Mouse (Mus musculus) embryonic facial prominence, embryonic 15.5 days (tissue): Measurements from ENCODE around the gene Kremen2. TPM values are rescaled to one million over a fixed set of nuclear protein-coding genes. Genes with fewer than 3 reads are reported as not detected.

Source experiments
- ATAC-seq: fragments of 200-750 bp; cut with Nextera tagmentation; 2 replicates; pipeline ENCODE4 v1.8.0; 2017; ENCODE audit warnings: low read depth, moderate TSS enrichment; ENCODE audit not compliant: insufficient number of reproducible peaks, low FRiP score, low TSS enrichment
- H3K27ac ChIP-seq: fragments of 300-500 bp; sonication (generic); replicated peaks from 2 replicates; pipeline ENCODE4 v1.5.1; 2015; ENCODE audit warnings: mild to moderate bottlenecking, inconsistent platforms
- H3K27me3 ChIP-seq: fragments of 300-500 bp; sonication (generic); 2 replicates; pipeline ENCODE4 v1.6.1; 2015; ENCODE audit warnings: inconsistent platforms
- H3K36me3 ChIP-seq: fragments of 300-500 bp; sonication (generic); 2 replicates; pipeline ENCODE4 v1.6.1; 2015; ENCODE audit warnings: mild to moderate bottlenecking, inconsistent platforms
- H3K4me1 ChIP-seq: fragments of 300-500 bp; sonication (generic); 2 replicates; pipeline ENCODE4 v1.6.1; 2015; ENCODE audit warnings: inconsistent platforms
- H3K4me2 ChIP-seq: fragments of 300-500 bp; sonication (generic); replicated peaks from 2 replicates; pipeline ENCODE4 v1.6.1; 2015; ENCODE audit warnings: mild to moderate bottlenecking, inconsistent platforms
- H3K4me3 ChIP-seq: fragments of 300-500 bp; sonication (generic); replicated peaks from 2 replicates; pipeline ENCODE4 v1.5.1; 2015; ENCODE audit warnings: mild to moderate bottlenecking, inconsistent platforms
- H3K9ac ChIP-seq: fragments of 300-500 bp; sonication (generic); 2 replicates; pipeline ENCODE4 v1.6.1; 2015; ENCODE audit warnings: inconsistent platforms
- H3K9me3 ChIP-seq: fragments of 300-500 bp; sonication (generic); replicated peaks from 2 replicates; pipeline ENCODE4 v1.6.1; 2016; ENCODE audit warnings: inconsistent platforms
- WGBS: fragments of 180-500 bp; shearing (Covaris S2); methylation state at CpG from one replicate; pipeline ENCODE4 v1.1.7; 2015; 5-methylcytosine and 5-hydroxymethylcytosine counted together
- polyA plus RNA-seq: library from polyadenylated mRNA; unstranded; fragments of >200 nt; fragmentation: Nextera tagmentation; extraction: Ambion mirVana; gene quantifications from 2 replicates; pipeline ENCODE4 v1.2.1, GENCODE M21; 2015

Kremen2 gene
- polyA plus RNA-seq, 1 experiment from 2014 or later, result 38.2 TPM

GRCm38 (mm10) chr17:23742941-23743340 lies 2.7 kb downstream of the Kremen2 start:
- Histone ChIP-seq H3K4me1 (peaks cover 68% of the 10 kb centered on the region), H3K9me3 (no peaks in the 10 kb centered on the region), H3K4me2 (peak overlapping the region; percentile 50), H3K9ac (no peak overlapping the region), H3K27me3 (peaks cover 74% of the 10 kb centered on the region), H3K4me3 (peak overlapping the region; percentile 42), H3K27ac (no peak overlapping the region), H3K36me3 (no peaks in the 10 kb centered on the region)
- ATAC-seq, result no peak
- WGBS, result 56% methylated on average over 12 of the region's 12 CpGs

GRCm38 (mm10) chr17:23742210-23742793 lies 3.3 kb downstream of the Kremen2 start:
- Histone ChIP-seq H3K9ac (no peak overlapping the region; the same call in 1 of the 2 replicates), H3K4me1 (peaks cover 69% of the 10 kb centered on the region), H3K4me2 (peak overlapping the region; percentile 50), H3K36me3 (no peaks in the 10 kb centered on the region), H3K27ac (no peak overlapping the region), H3K27me3 (peaks cover 69% of the 10 kb centered on the region), H3K4me3 (peak overlapping the region; percentile 42), H3K9me3 (no peaks in the 10 kb centered on the region)
- WGBS, result 10% methylated on average over 44 of the region's 44 CpGs
- no peak for ATAC-seq

- no peaks in the 10 kb centered on the region for H3K9me3 ChIP-seq
- H3K27me3 ChIP-seq, result peaks cover 64% of the 10 kb centered on the region
- WGBS, result 44% methylated on average over 38 of the region's 38 CpGs
- no peak for ATAC-seq
- peak overlapping the region; percentile 50 for H3K4me2 ChIP-seq
- H3K4me3 ChIP-seq, result peak overlapping the region; percentile 42
- H3K27ac ChIP-seq, result no peak overlapping the region
- H3K36me3 ChIP-seq, result peaks cover 4% of the 10 kb centered on the region; the same call in 1 of the 2 replicates
- peaks cover 69% of the 10 kb centered on the region for H3K4me1 ChIP-seq
- H3K9ac ChIP-seq, result no peak overlapping the region; the same call in 1 of the 2 replicates
Observed at GRCm38 (mm10) chr17:23741359-23742209, 4.0 kb downstream of the Kremen2 start.

- H3K9ac ChIP-seq, result peak within 1 kb of the TSS; percentile 39
- peak within 1 kb of the TSS; percentile 60 for H3K4me3 ChIP-seq
- WGBS, result 5% methylated on average over 13 of the region's 13 CpGs
- ATAC-seq, result peak; percentile 25
- peak within 1 kb of the TSS; percentile 98 for H3K4me2 ChIP-seq
- no peaks in the 10 kb centered on the region for H3K9me3 ChIP-seq
- peaks cover 6% of the 10 kb centered on the region; the same call in 1 of the 2 replicates for H3K36me3 ChIP-seq
- peak within 1 kb of the TSS; percentile 55; the same call in 1 of the 2 replicates for H3K27ac ChIP-seq
- H3K4me1 ChIP-seq, result peaks cover 59% of the 10 kb centered on the region
- H3K27me3 ChIP-seq, result peaks cover 54% of the 10 kb centered on the region
Observed at GRCm38 (mm10) chr17:23740598-23741021, 5.0 kb downstream of the Kremen2 start, which contains the start of gene Paqr4. Paqr4 (minus strand) TSS chr17:23740867.

- Histone ChIP-seq H3K27ac (peak overlapping the region; percentile 55; the same call in 1 of the 2 replicates), H3K4me3 (peak overlapping the region; percentile 60), H3K27me3 (peaks cover 50% of the 10 kb centered on the region), H3K4me2 (peak overlapping the region; percentile 98), H3K36me3 (peaks cover 6% of the 10 kb centered on the region; the same call in 1 of the 2 replicates), H3K9ac (peak overlapping the region; percentile 39), H3K9me3 (no peaks in the 10 kb centered on the region), H3K4me1 (peaks cover 55% of the 10 kb centered on the region)
- ATAC-seq, result peak; percentile 81
- WGBS, result under 1% methylated on average over 45 of the region's 46 CpGs
Observed at GRCm38 (mm10) chr17:23740136-23740584, 5.5 kb downstream of the Kremen2 start.

GRCm38 (mm10) chr17:23739202-23740135 lies 6.2 kb downstream of the Kremen2 start:
- 2% methylated on average over 48 of the region's 48 CpGs for WGBS

GRCm38 (mm10) chr17:23738836-23739201 lies 6.8 kb downstream of the Kremen2 start:
- 38% methylated on average over 2 of the region's 2 CpGs for WGBS
- no peak overlapping the region for H3K27ac ChIP-seq
- peak overlapping the region; percentile 60 for H3K4me3 ChIP-seq
- H3K4me2 ChIP-seq, result peak overlapping the region; percentile 98
- peak overlapping the region; percentile 39; the same call in 1 of the 2 replicates for H3K9ac ChIP-seq
- peaks cover 37% of the 10 kb centered on the region for H3K27me3 ChIP-seq
- ATAC-seq, result no peak
- no peaks in the 10 kb centered on the region for H3K9me3 ChIP-seq
- H3K36me3 ChIP-seq, result peaks cover 9% of the 10 kb centered on the region; the same call in 1 of the 2 replicates
- peaks cover 47% of the 10 kb centered on the region for H3K4me1 ChIP-seq

More at GRCm38 (mm10) chr17:23739202-23740135, 6.2 kb downstream of the Kremen2 start:
- Histone ChIP-seq H3K9me3 (no peaks in the 10 kb centered on the region), H3K27me3 (peaks cover 43% of the 10 kb centered on the region), H3K4me3 (peak overlapping the region; percentile 60), H3K9ac (peak overlapping the region; percentile 39), H3K4me1 (peaks cover 48% of the 10 kb centered on the region), H3K27ac (0 out of 2 replicates have a peak overlapping the region, but pooled peaks have one; percentile 55), H3K36me3 (peaks cover 9% of the 10 kb centered on the region; the same call in 1 of the 2 replicates), H3K4me2 (peak overlapping the region; percentile 98)
- 0 out of 2 replicates have a peak, but pooled peaks have one; percentile 1 for ATAC-seq

- H3K4me3 ChIP-seq, result no peak overlapping the region
- no peak overlapping the region for H3K27ac ChIP-seq
- no peak for ATAC-seq
Observed at GRCm38 (mm10) chr17:23737493-23738445, 7.9 kb downstream of the Kremen2 start.

GRCm38 (mm10) chr17:23734341-23734740 lies 11.3 kb downstream of the Kremen2 start:
- H3K4me3 ChIP-seq, result no peak overlapping the region
- no peak overlapping the region for H3K4me2 ChIP-seq
- no peaks in the 10 kb centered on the region for H3K9me3 ChIP-seq
- H3K27ac ChIP-seq, result no peak overlapping the region
- H3K27me3 ChIP-seq, result peaks cover 2% of the 10 kb centered on the region
- peaks cover 15% of the 10 kb centered on the region for H3K4me1 ChIP-seq
- H3K9ac ChIP-seq, result no peak overlapping the region
- peaks cover 9% of the 10 kb centered on the region; the same call in 1 of the 2 replicates for H3K36me3 ChIP-seq
- ATAC-seq, result no peak
- 60% methylated on average over 1 of the region's 1 CpGs for WGBS

More at GRCm38 (mm10) chr17:23737493-23738445, 7.9 kb downstream of the Kremen2 start:
- peaks cover 41% of the 10 kb centered on the region for H3K4me1 ChIP-seq
- H3K4me2 ChIP-seq, result no peak overlapping the region
- H3K9me3 ChIP-seq, result no peaks in the 10 kb centered on the region
- H3K9ac ChIP-seq, result no peak overlapping the region
- H3K27me3 ChIP-seq, result peaks cover 26% of the 10 kb centered on the region
- 53% methylated on average over 15 of the region's 15 CpGs for WGBS
- H3K36me3 ChIP-seq, result peaks cover 9% of the 10 kb centered on the region; the same call in 1 of the 2 replicates
